Mouse (Mus musculus): ENCODE measurements around the gene Vgll2. TPM values are rescaled to one million over a fixed set of nuclear protein-coding genes. Genes with fewer than 3 reads are reported as not detected.
A peak's percentile ranks its signal among the peaks of the same experiment; 100 is the strongest.

The Vgll2 gene
- total RNA-seq, 2 experiments from 2014 or later = not detected

DNA sequence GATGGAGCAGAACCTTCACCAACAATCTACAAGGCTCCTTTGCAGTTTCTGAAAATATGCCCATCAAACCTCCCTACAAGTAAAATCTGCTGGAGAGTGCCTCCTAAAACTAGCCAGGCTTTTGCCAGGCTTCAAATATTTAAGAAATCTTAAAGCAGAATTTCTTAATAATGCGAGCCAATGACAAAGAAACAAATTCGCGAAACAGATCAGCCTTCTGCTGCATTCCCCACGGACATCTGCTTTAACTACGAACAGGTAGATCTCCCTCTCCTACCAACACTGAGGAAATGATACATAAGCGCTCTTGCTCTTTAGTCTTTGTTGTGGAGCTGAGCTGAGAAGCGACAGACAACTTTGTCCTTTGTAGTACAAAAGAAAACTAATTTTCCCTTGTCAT, 3.5 kb downstream of the Vgll2 start:
- TF ChIP-seq CTCF (IDR thresholded peaks at IDR 0.05) = no peak
- no peak overlapping the region for H3K27ac ChIP-seq
- no peak for DNase-seq (ENCODE audit: extremely low spot score in 1 of 2, low spot score in 2 of 2)
- intact Hi-C loops (cut with DNase I) = no loop called here
- H3K4me3 ChIP-seq = no peak overlapping the region

DNA sequence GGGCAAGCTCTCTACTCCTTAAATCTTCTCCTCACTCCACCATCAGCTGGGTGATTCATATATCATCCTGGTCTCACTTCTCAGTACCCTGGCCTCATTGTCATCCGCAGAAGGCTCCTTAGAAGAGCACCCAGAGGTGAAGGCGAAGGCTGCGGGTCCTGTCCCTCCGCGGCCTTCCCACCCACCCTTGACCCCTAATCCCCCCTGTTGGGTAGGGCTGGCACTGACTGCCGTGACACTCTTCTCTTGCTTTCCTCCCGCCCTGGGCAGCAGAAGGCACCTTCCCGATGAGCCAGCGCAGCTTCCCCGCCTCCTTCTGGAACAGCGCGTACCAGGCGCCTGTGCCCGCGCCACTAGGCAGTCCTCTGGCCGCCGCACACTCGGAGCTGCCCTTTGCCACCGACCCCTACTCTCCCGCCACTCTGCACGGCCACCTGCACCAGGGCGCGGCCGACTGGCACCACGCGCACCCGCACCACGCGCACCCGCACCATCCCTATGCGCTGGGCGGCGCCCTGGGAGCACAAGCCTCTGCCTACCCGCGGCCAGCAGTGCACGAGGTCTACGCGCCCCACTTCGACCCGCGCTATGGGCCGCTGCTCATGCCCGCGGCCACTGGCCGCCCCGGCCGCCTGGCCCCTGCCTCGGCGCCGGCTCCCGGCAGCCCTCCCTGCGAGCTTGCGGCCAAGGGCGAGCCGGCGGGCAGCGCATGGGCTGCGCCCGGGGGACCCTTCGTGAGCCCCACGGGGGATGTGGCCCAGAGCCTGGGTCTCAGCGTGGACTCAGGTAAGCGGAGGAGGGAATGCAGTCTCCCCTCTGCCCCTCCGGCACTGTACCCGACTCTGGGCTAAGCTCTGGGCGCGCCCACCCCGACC, 5.1 kb downstream of the Vgll2 start:
- peak overlapping the region; percentile 39 for H3K4me3 ChIP-seq
- peak in 1 of 2 experiments; percentile 15 for DNase-seq (ENCODE audit: extremely low spot score in 1 of 2, low spot score in 2 of 2)
- no peak for TF ChIP-seq CTCF (IDR thresholded peaks at IDR 0.05)
- H3K27ac ChIP-seq = no peak overlapping the region
- intact Hi-C loops (cut with DNase I) = no loop called here

DNA sequence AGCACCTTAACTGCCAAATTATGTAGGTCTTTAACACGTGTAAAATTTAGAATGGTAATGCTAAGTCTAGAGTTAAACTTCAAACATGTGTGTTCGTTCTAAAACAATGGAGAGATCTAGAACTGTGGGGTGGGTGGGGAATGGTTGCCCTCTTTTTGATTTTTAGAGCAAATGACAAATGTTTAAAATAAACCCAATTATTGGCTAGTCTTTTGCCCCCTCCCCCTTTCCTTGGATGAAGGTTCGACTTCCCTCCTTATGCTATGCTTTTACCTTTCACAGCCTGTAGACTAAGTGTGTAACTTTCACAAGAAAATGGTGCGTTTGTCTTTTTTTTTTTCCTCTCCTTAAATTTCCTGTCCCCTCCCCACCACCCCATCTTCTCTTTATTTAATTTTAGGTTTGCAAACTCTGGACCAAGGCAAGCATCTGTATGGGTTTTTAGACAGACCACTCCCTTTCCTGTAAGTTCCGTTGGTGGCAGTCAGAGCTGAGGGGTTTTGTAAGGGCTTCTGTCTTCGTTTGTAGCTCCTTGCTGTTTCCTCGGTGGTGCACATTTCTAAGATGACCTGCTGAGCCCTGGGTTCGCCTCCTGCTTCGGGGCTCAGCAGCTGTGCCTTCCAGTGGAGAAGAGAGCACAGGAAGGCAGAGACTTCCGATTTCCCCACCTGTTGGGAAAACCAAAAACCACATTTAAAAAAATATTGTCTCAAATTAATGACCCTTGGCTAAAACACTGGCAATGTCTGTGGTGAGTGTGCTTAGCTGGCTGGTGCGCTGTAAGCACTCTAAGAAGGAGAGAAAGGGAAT, 6.5 kb downstream of the Vgll2 start:
- Histone ChIP-seq H3K4me3 (no peak overlapping the region), H3K27ac (no peak overlapping the region)
- intact Hi-C loops (cut with DNase I) = no loop called here
- DNase-seq (ENCODE audit: extremely low spot score in 1 of 2, low spot score in 2 of 2) = no peak
- TF ChIP-seq CTCF (IDR thresholded peaks at IDR 0.05) = no peak

DNA sequence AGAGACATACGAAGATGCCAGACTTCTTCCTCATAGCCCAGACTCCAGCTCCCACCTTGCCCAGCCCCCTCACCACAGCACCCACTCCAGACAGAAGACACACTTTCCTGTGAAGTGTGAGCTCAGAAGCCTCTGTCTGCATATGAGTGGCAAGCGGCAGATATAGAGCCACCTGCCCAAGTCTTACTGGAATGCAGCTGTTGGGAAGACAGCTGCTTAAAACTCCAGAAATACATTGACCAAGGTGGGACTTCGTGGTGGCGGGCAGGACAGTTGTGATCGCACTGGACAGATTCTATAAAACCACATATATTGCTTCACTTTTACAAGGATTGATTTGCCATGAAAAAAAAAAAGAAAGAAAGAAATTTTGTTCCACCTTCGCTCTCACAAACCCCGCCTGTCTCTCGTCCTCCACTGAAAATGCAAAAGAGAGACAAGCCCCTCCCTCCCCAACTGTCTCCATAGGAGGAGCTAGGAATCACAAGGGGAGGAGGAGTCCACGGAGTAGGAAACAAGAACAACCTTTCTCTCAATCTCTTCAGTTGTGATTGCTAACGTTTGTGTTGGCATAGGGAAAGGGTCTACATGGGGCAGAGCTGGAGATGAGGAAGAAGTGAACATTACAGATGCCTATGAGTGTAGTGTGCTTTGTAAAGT, 7.2 kb downstream of the Vgll2 start:
- Histone ChIP-seq H3K4me3 (no peak overlapping the region), H3K27ac (no peak overlapping the region)
- no peak for DNase-seq (ENCODE audit: extremely low spot score in 1 of 2, low spot score in 2 of 2)
- intact Hi-C loops (cut with DNase I) = no loop called here
- TF ChIP-seq CTCF (IDR thresholded peaks at IDR 0.05) = no peak

DNA sequence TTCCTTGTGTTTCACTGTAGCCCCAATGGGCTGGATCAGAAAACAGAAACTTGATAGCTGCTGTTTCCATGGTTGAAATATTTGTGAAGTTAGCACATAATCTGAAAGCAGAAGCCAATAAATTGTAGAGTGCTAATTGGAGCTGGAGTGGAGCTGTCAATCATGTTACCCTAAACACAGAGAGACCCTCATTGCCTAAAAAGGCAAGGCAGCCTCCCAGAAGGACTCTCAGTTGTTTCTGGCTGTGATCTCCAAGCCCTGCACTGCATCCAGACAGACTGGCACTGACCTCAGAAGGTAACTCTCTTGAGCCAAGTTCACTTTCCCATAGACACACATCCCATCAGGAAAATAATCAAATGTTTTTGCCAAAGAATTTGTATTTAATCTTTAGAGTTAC, 11.4 kb downstream of the Vgll2 start:
- Histone ChIP-seq H3K4me3 (no peak overlapping the region), H3K27ac (no peak overlapping the region)
- intact Hi-C loops (cut with DNase I) = no loop called here
- TF ChIP-seq CTCF (IDR thresholded peaks at IDR 0.05) = no peak
- DNase-seq (ENCODE audit: extremely low spot score in 1 of 2, low spot score in 2 of 2) = no peak

DNA sequence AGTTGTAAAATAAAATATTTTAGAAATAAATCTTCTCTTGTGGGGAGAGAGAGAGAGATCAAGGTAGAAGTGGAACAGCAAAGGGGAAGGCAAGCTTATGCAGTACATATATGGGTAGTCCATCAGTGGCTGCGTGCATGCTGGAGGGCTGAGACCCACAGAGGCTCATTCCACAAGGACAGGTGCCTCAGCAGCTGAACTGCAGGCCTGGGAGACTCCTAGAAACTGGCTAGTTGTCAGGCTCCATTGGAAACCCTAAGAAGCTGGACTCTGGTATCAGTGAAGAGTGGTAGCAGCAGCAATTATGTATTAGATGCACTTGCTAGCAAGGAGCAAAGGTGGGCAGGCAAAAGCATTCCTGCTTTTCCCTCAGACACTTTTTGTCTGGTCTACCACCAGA, 17.1 kb downstream of the Vgll2 start:
- H3K4me3 ChIP-seq = no peak overlapping the region
- TF ChIP-seq CTCF (IDR thresholded peaks at IDR 0.05) = no peak
- H3K27ac ChIP-seq = no peak overlapping the region
- DNase-seq (ENCODE audit: extremely low spot score in 1 of 2, low spot score in 2 of 2) = no peak
- intact Hi-C loops (cut with DNase I) = no loop called here

DNA sequence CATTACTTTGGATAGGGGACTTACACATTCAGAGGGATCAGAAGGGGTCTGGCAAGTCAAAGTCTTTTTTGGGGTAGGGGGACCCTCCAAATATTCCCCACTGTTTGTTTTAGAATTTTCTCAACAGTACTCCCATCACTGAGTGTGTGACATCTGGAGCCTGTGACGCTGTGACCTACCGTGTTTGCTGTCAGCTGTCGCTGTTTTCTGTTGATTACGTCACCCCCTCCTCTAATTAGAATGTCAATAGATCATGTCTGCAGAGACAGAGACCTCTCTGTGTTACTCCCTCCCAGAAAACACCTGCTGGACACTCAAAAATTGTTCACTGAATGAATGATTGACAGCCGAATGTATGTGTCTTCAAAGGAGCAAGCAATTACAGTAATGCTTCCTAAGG, 20.8 kb downstream of the Vgll2 start:
- no peak overlapping the region for H3K4me3 ChIP-seq
- TF ChIP-seq CTCF (IDR thresholded peaks at IDR 0.05) = no peak
- intact Hi-C loops (cut with DNase I) = no loop called here
- no peak for DNase-seq (ENCODE audit: extremely low spot score in 1 of 2, low spot score in 2 of 2)
- no peak overlapping the region for H3K27ac ChIP-seq

DNA sequence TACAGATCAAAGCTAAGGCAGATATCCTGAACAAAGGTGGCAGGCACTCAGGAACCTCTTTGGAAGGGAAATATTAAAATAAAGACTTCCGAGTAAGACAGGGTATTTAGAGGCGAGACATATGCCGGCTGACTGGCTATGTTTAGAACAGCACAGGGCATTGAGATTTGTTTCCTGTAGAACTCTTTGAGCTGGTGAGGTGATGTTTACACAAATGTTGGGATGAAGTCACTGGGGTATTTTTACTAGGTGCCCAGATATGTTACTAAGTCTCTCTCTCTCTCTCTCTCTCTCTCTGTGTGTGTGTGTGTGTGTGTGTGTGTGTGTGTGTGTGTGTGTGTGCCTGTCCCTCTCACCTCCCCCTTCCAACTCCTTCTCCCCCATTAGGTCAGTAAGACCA, 26.0 kb downstream of the Vgll2 start:
- no peak overlapping the region for H3K4me3 ChIP-seq
- intact Hi-C loops (cut with DNase I) = no loop called here
- TF ChIP-seq CTCF (IDR thresholded peaks at IDR 0.05) = no peak
- no peak for DNase-seq (ENCODE audit: extremely low spot score in 1 of 2, low spot score in 2 of 2)
- no peak overlapping the region for H3K27ac ChIP-seq

DNA sequence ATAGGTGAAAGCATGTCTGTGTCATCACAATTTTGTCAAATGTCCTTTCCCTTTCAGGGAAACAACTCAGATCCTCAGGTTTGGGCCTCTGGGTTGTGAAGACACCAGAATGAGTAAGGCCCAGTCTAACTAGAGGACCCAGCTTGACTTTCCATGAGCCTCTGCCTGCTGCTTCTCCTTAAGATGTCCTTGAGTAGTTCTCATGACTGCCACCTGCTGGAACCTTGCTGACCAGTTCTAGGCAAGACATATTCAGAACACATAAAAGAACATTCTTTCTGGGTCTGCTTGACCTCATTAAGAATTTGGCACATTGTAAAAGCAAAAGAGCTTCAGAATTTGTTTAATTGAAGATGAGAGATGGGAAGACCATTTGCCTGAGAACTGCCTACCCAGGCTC, 50.2 kb downstream of the Vgll2 start:
- peak; percentile 52 for TF ChIP-seq CTCF (IDR thresholded peaks at IDR 0.05)
- Histone ChIP-seq H3K27ac (no peak overlapping the region), H3K4me3 (no peak overlapping the region)
- peak; percentile 29 to 32 for DNase-seq (ENCODE audit: extremely low spot score in 1 of 2, low spot score in 2 of 2)
- intact Hi-C loops (cut with DNase I) = loop anchor here (2.0 kb wide), 1 partner anchor 280 kb away; no protein-coding TSS in a partner anchor

Small RNAs within 50 kb of the gene (microRNA-seq; reads per million reads assigned to microRNA genes)
- gene Gm24084 = 0 reads per million in 2 experiments

Other genes starting within 250 kb of the Vgll2 start
- not detected for gene Ros1, start 172.7 kb downstream of the Vgll2 start, total RNA-seq (2021)
- 1 to 10 TPM; 5.1 to 5.7 TPM for gene Dcbld1, start 211.1 kb downstream of the Vgll2 start, total RNA-seq (2021)